Mouse (Mus musculus): Measurements from ENCODE around the gene Rusc2. TPM values are rescaled to one million over a fixed set of nuclear protein-coding genes. Genes with fewer than 3 reads are reported as not detected.

Rusc2 gene
- polyA plus RNA-seq, 1 experiment from 2014 or later: 8.4 TPM

GRCm38 (mm10) chr4:43404697-43405096 lies 22.9 kb downstream of the Rusc2 start:
- 93% methylated on average over 10 of the region's 10 CpGs for WGBS
- Histone ChIP-seq H3K36me3 (replicated peaks) (no peaks in the 10 kb centered on the region), H3K27ac (no peak overlapping the region), H3K27me3 (ENCODE audit: poor library complexity, severe bottlenecking) (no peaks in the 10 kb centered on the region; the same call in 1 of the 2 replicates), H3K4me1 (peaks cover 49% of the 10 kb centered on the region), H3K9me3 (no peaks in the 10 kb centered on the region), H3K4me3 (no peak overlapping the region)
- DNase-seq (ENCODE audit: extremely low spot score, low spot score): no peak

GRCm38 (mm10) chr4:43406162-43406971 lies 24.6 kb downstream of the Rusc2 start:
- Histone ChIP-seq H3K9me3 (no peaks in the 10 kb centered on the region), H3K27me3 (ENCODE audit: poor library complexity, severe bottlenecking) (no peaks in the 10 kb centered on the region; the same call in 1 of the 2 replicates), H3K4me3 (peak overlapping the region; percentile 60), H3K36me3 (replicated peaks) (no peaks in the 10 kb centered on the region), H3K4me1 (peaks cover 32% of the 10 kb centered on the region), H3K27ac (peak overlapping the region; percentile 87)
- peak; percentile 78 for DNase-seq (ENCODE audit: extremely low spot score, low spot score)
- WGBS: 1% methylated on average over 28 of the region's 28 CpGs

- Histone ChIP-seq H3K36me3 (replicated peaks) (no peaks in the 10 kb centered on the region), H3K27me3 (ENCODE audit: poor library complexity, severe bottlenecking) (no peaks in the 10 kb centered on the region; the same call in 1 of the 2 replicates), H3K9me3 (no peaks in the 10 kb centered on the region), H3K27ac (peak overlapping the region; percentile 87), H3K4me3 (peak overlapping the region; percentile 60), H3K4me1 (peaks cover 29% of the 10 kb centered on the region)
- no peak for DNase-seq (ENCODE audit: extremely low spot score, low spot score)
- 72% methylated on average over 12 of the region's 12 CpGs for WGBS
These were observed 25.5 kb downstream of the Rusc2 start for GRCm38 (mm10) chr4:43407071-43407920.

GRCm38 (mm10) chr4:43414761-43415160 lies 33.0 kb downstream of the Rusc2 start:
- WGBS: 87% methylated on average over 14 of the region's 14 CpGs

GRCm38 (mm10) chr4:43415221-43416070 lies 33.7 kb downstream of the Rusc2 start:
- Histone ChIP-seq H3K27ac (no peak overlapping the region), H3K4me3 (no peak overlapping the region), H3K36me3 (replicated peaks) (peaks cover 27% of the 10 kb centered on the region), H3K9me3 (no peaks in the 10 kb centered on the region), H3K27me3 (ENCODE audit: poor library complexity, severe bottlenecking) (no peaks in the 10 kb centered on the region), H3K4me1 (peaks cover 16% of the 10 kb centered on the region; the same call in 1 of the 2 replicates)
- DNase-seq (ENCODE audit: extremely low spot score, low spot score): no peak
- WGBS: 93% methylated on average over 29 of the region's 29 CpGs

More at GRCm38 (mm10) chr4:43414761-43415160, 33.0 kb downstream of the Rusc2 start:
- Histone ChIP-seq H3K4me3 (no peak overlapping the region), H3K27ac (no peak overlapping the region), H3K36me3 (replicated peaks) (peaks cover 27% of the 10 kb centered on the region), H3K9me3 (no peaks in the 10 kb centered on the region), H3K4me1 (peaks cover 15% of the 10 kb centered on the region; the same call in 1 of the 2 replicates), H3K27me3 (ENCODE audit: poor library complexity, severe bottlenecking) (no peaks in the 10 kb centered on the region)
- DNase-seq (ENCODE audit: extremely low spot score, low spot score): no peak

GRCm38 (mm10) chr4:43416071-43416490 lies 34.3 kb downstream of the Rusc2 start:
- H3K36me3 ChIP-seq (replicated peaks): peaks cover 27% of the 10 kb centered on the region
- WGBS: 94% methylated on average over 22 of the region's 22 CpGs
- no peaks in the 10 kb centered on the region for H3K9me3 ChIP-seq
- H3K27ac ChIP-seq: peak overlapping the region; percentile 1; the same call in 1 of the 2 replicates
- DNase-seq (ENCODE audit: extremely low spot score, low spot score): no peak
- H3K4me3 ChIP-seq: no peak overlapping the region
- peaks cover 16% of the 10 kb centered on the region; the same call in 1 of the 2 replicates for H3K4me1 ChIP-seq
- H3K27me3 ChIP-seq (ENCODE audit: poor library complexity, severe bottlenecking): no peaks in the 10 kb centered on the region

GRCm38 (mm10) chr4:43417269-43418062 lies 35.7 kb downstream of the Rusc2 start:
- H3K36me3 ChIP-seq (replicated peaks): peaks cover 40% of the 10 kb centered on the region
- 85% methylated on average over 16 of the region's 16 CpGs for WGBS
- no peak for DNase-seq (ENCODE audit: extremely low spot score, low spot score)

GRCm38 (mm10) chr4:43418450-43418849 lies 36.7 kb downstream of the Rusc2 start:
- H3K4me3 ChIP-seq: no peak overlapping the region
- no peak overlapping the region for H3K27ac ChIP-seq
- DNase-seq (ENCODE audit: extremely low spot score, low spot score): no peak
- peaks cover 50% of the 10 kb centered on the region for H3K36me3 ChIP-seq (replicated peaks)
- H3K27me3 ChIP-seq (ENCODE audit: poor library complexity, severe bottlenecking): peaks cover 21% of the 10 kb centered on the region
- peaks cover 22% of the 10 kb centered on the region; the same call in 1 of the 2 replicates for H3K4me1 ChIP-seq
- WGBS: 83% methylated on average over 4 of the region's 4 CpGs
- no peaks in the 10 kb centered on the region for H3K9me3 ChIP-seq

More at GRCm38 (mm10) chr4:43417269-43418062, 35.7 kb downstream of the Rusc2 start:
- Histone ChIP-seq H3K4me3 (no peak overlapping the region), H3K27ac (no peak overlapping the region), H3K4me1 (peaks cover 22% of the 10 kb centered on the region; the same call in 1 of the 2 replicates), H3K9me3 (no peaks in the 10 kb centered on the region), H3K27me3 (ENCODE audit: poor library complexity, severe bottlenecking) (peaks cover 11% of the 10 kb centered on the region)

- Histone ChIP-seq H3K36me3 (replicated peaks) (peaks cover 56% of the 10 kb centered on the region), H3K27me3 (ENCODE audit: poor library complexity, severe bottlenecking) (peaks cover 27% of the 10 kb centered on the region), H3K27ac (no peak overlapping the region), H3K9me3 (no peaks in the 10 kb centered on the region), H3K4me3 (no peak overlapping the region), H3K4me1 (peaks cover 22% of the 10 kb centered on the region; the same call in 1 of the 2 replicates)
- WGBS: 63% methylated on average over 15 of the region's 15 CpGs
- no peak for DNase-seq (ENCODE audit: extremely low spot score, low spot score)
These were observed 37.3 kb downstream of the Rusc2 start for GRCm38 (mm10) chr4:43418973-43419656.

- no peak overlapping the region for H3K27ac ChIP-seq
- H3K4me1 ChIP-seq: peaks cover 22% of the 10 kb centered on the region; the same call in 1 of the 2 replicates
- H3K9me3 ChIP-seq: no peaks in the 10 kb centered on the region
- H3K4me3 ChIP-seq: no peak overlapping the region
- H3K27me3 ChIP-seq (ENCODE audit: poor library complexity, severe bottlenecking): peaks cover 35% of the 10 kb centered on the region
- WGBS: 75% methylated on average over 9 of the region's 9 CpGs
- DNase-seq (ENCODE audit: extremely low spot score, low spot score): no peak
- peaks cover 60% of the 10 kb centered on the region for H3K36me3 ChIP-seq (replicated peaks)
These were observed 38.1 kb downstream of the Rusc2 start for GRCm38 (mm10) chr4:43419801-43420281.

GRCm38 (mm10) chr4:43420305-43420704 lies 38.5 kb downstream of the Rusc2 start:
- Histone ChIP-seq H3K36me3 (replicated peaks) (peaks cover 60% of the 10 kb centered on the region), H3K4me3 (no peak overlapping the region), H3K9me3 (no peaks in the 10 kb centered on the region), H3K27me3 (ENCODE audit: poor library complexity, severe bottlenecking) (peaks cover 39% of the 10 kb centered on the region), H3K4me1 (peaks cover 26% of the 10 kb centered on the region), H3K27ac (no peak overlapping the region)
- DNase-seq (ENCODE audit: extremely low spot score, low spot score): peak; percentile 74
- 8% methylated on average over 6 of the region's 6 CpGs for WGBS

Data from forebrain, embryonic 10.5 days (tissue).